Mouse (Mus musculus) forebrain, embryonic 10.5 days (tissue): ENCODE data around the gene Tmem184b. TPM values are rescaled to one million over a fixed set of nuclear protein-coding genes. Genes with fewer than 3 reads are reported as not detected.
A peak's percentile ranks its signal among the peaks of the same experiment; 100 is the strongest.

ENCODE experiments used
- DNase-seq: peaks from one replicate; pipeline ENCODE4 v3.0.0-alpha.2; 2017; ENCODE audit warnings: low spot score; ENCODE audit errors: extremely low spot score
- H3K27ac ChIP-seq: fragments of 300-500 bp; sonication (generic); 2 replicates; pipeline ENCODE4 v1.5.1; 2016; ENCODE audit warnings: mild to moderate bottlenecking
- H3K27me3 ChIP-seq: fragments of 300-500 bp; sonication (generic); 2 replicates; pipeline ENCODE4 v1.6.1; 2016; ENCODE audit warnings: mild to moderate bottlenecking; ENCODE audit not compliant: poor library complexity, severe bottlenecking
- H3K36me3 ChIP-seq: fragments of 300-500 bp; sonication (generic); replicated peaks from 2 replicates; pipeline ENCODE4 v1.6.1; 2016; ENCODE audit warnings: mild to moderate bottlenecking, moderate library complexity
- H3K4me1 ChIP-seq: fragments of 300-500 bp; sonication (generic); 2 replicates; pipeline ENCODE4 v1.6.1; 2016
- H3K4me3 ChIP-seq: fragments of 300-500 bp; sonication (generic); 2 replicates; pipeline ENCODE4 v1.5.1; 2016; ENCODE audit warnings: mild to moderate bottlenecking, moderate library complexity
- H3K9me3 ChIP-seq: fragments of 300-500 bp; sonication (generic); 2 replicates; pipeline ENCODE4 v1.6.1; 2016; ENCODE audit warnings: mild to moderate bottlenecking, moderate library complexity
- WGBS: fragments of 180-500 bp; shearing (Covaris S2); methylation state at CpG from one replicate; pipeline ENCODE4 v1.1.7; 2016; 5-methylcytosine and 5-hydroxymethylcytosine counted together
- polyA plus RNA-seq: library from polyadenylated mRNA; unstranded; fragments of >200 nt; fragmentation: Nextera tagmentation; extraction: Ambion mirVana; gene quantifications from 2 replicates; pipeline ENCODE4 v1.2.1, GENCODE M21; 2016

Tmem184b gene
- polyA plus RNA-seq, 1 experiment from 2014 or later: 50.0 TPM

- DNase-seq: no peak
- WGBS: 74% methylated on average over 4 of the region's 4 CpGs
- Histone ChIP-seq H3K4me1 (peaks cover 40% of the 10 kb centered on the region), H3K27me3 (no peaks in the 10 kb centered on the region), H3K4me3 (no peak overlapping the region), H3K27ac (no peak overlapping the region), H3K9me3 (no peaks in the 10 kb centered on the region), H3K36me3 (no peaks in the 10 kb centered on the region)
Measured at GRCm38 (mm10) chr15:79330521-79330920, 72.8 kb downstream of the Tmem184b start.

GRCm38 (mm10) chr15:79329979-79330363 is 73.4 kb downstream of the Tmem184b start:
- 85% methylated on average over 6 of the region's 6 CpGs for WGBS
- H3K9me3 ChIP-seq: no peaks in the 10 kb centered on the region
- H3K4me1 ChIP-seq: peaks cover 40% of the 10 kb centered on the region
- no peaks in the 10 kb centered on the region for H3K27me3 ChIP-seq
- no peak overlapping the region for H3K4me3 ChIP-seq
- H3K36me3 ChIP-seq: no peaks in the 10 kb centered on the region
- no peak for DNase-seq
- no peak overlapping the region for H3K27ac ChIP-seq

DNA sequence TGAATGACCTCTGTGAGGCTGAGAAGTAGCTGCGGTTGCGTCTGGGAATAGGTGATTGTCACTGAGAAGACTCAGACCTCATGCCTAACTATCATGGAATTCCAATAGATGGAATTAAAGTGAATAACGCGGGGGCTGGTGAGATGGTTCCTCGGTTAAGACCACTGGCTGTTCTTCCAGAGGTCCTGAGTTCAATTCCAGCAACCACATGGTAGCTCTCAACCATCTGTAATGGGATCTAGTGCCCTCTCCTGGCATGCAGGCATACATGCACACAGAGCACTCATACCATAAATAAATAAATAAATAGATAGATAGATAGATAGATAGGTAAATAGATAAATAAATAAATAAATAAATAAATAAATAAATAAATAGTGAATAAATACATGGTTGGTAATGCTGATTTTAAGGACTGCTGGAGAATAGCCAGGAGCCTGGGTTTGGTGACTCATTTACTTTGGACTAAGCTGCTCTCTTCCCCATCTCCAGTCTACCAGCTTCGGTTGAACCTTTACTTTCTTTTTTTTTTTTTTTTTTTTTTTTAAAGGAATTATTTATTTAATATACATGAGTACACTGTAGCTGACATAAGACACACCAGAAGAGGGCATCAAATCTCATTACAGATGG is 73.9 kb downstream of the Tmem184b start:
- no peak overlapping the region for H3K4me3 ChIP-seq
- peaks cover 41% of the 10 kb centered on the region for H3K4me1 ChIP-seq
- H3K27ac ChIP-seq: no peak overlapping the region
- WGBS: 95% methylated on average over 6 of the region's 6 CpGs
- no peaks in the 10 kb centered on the region for H3K36me3 ChIP-seq
- no peaks in the 10 kb centered on the region for H3K9me3 ChIP-seq
- H3K27me3 ChIP-seq: no peaks in the 10 kb centered on the region
- no peak for DNase-seq

DNA sequence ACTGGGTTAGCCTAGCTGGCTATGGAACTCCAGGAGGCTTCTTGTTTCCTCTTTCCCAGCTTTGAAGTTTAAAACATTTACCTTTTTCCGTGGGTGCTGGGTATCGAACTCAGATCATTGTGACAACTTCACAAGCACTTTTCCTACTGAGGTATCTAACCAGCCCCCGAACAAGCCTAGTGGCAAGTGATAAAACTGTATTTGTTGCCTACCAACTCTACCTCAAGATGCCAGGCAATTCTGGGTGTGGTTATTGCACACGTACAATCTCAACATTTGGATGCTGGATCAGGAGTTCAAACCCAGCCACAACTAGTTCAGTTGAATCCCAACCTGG is 74.5 kb downstream of the Tmem184b start:
- H3K27me3 ChIP-seq: no peaks in the 10 kb centered on the region
- no peaks in the 10 kb centered on the region for H3K36me3 ChIP-seq
- peaks cover 45% of the 10 kb centered on the region for H3K4me1 ChIP-seq
- WGBS: 94% methylated on average over 4 of the region's 4 CpGs
- 0 out of 2 replicates have a peak overlapping the region, but pooled peaks have one; percentile 94 for H3K27ac ChIP-seq
- no peak for DNase-seq
- no peaks in the 10 kb centered on the region for H3K9me3 ChIP-seq
- no peak overlapping the region for H3K4me3 ChIP-seq

- H3K36me3 ChIP-seq: no peaks in the 10 kb centered on the region
- peaks cover 51% of the 10 kb centered on the region for H3K4me1 ChIP-seq
- peak; percentile 100 for DNase-seq
- H3K9me3 ChIP-seq: no peaks in the 10 kb centered on the region
- peak within 1 kb of the TSS; percentile 94 for H3K27ac ChIP-seq
- 4% methylated on average over 46 of the region's 46 CpGs for WGBS
- H3K4me3 ChIP-seq: peak within 1 kb of the TSS; percentile 68
- no peaks in the 10 kb centered on the region for H3K27me3 ChIP-seq
Measured at GRCm38 (mm10) chr15:79328058-79328938, 75.1 kb downstream of the Tmem184b start, which contains the start of gene Pla2g6. Pla2g6 (minus strand) TSS chr15:79328390.

DNA sequence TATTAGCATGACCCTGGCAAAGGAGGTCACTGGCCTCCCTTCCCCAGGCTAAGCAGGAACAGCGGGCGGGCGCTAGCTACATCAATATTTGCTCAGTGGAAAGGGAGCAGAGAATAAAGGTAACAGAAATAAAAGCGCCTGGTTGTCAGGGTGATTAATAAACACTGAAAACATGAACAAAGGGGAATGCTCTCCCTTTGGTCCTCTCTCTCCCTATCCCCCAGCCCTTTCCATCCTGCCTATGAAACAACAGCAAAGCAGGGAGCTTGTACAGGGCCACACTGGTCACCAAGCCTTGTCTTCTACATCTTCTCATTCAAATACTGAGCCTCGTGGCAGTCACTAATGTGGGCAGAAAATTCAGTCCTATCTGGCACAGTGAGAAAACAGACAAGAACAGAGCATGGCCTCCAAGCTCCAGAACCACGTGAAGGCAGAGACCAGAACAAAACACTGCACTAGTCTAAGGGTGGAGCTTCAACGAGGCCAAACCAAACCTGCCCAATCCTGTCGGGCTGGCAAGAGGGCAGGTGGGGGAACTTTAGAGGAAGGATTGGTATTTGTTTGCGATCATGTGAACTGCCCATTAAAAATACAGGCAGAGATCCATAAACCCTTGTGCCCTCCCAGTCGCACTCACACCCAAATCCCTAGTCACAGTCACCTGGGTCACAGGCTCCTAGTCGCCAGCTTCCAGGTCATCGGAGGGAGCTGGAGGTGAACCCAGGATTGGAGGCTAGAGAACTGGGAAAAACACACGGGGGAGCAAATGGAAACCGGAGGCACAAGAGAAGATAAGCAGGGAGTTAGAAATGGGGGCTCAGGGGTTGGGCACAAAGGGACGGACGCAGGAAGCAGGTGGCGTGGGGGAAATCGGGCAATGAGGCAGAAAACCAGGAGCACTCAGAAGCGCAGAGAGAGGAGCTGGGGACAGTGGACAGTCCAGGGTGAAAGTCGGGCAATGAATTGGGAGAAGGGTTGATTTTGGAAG is 76.1 kb downstream of the Tmem184b start:
- WGBS: 15% methylated on average over 20 of the region's 20 CpGs

DNA sequence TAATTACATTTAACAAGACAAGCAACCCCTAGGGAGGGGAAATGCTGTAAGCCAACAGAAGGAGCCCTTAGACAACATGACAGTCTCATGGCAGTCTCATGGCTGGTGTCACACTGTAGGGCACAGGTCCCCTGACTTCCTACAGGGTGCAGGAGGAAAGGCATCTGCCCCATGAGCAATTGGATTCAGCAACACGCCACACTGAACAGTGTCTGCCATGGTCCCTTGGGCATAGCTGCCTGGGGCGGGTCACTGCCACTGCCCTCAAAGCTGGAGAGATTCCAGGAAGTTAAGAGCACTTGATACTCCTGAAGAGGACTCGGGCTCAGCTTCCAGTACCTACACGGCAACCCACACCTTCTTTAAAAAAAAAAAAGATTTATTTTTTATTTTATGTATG is 77.1 kb downstream of the Tmem184b start:
- Histone ChIP-seq H3K4me3 (peak overlapping the region; percentile 16; the same call in 1 of the 2 replicates), H3K27me3 (no peaks in the 10 kb centered on the region), H3K36me3 (no peaks in the 10 kb centered on the region), H3K9me3 (no peaks in the 10 kb centered on the region), H3K4me1 (peaks cover 59% of the 10 kb centered on the region), H3K27ac (peak overlapping the region; percentile 94; the same call in 1 of the 2 replicates)
- DNase-seq: no peak
- WGBS: 92% methylated on average over 4 of the region's 4 CpGs

More for the DNA sequence above, 76.1 kb downstream of the Tmem184b start:
- Histone ChIP-seq H3K36me3 (no peaks in the 10 kb centered on the region), H3K27ac (peak overlapping the region; percentile 94), H3K4me3 (peak overlapping the region; percentile 68), H3K9me3 (no peaks in the 10 kb centered on the region), H3K27me3 (no peaks in the 10 kb centered on the region), H3K4me1 (peaks cover 59% of the 10 kb centered on the region)
- DNase-seq: peak; percentile 65

- H3K27ac ChIP-seq: peak overlapping the region; percentile 94; the same call in 1 of the 2 replicates
- H3K4me1 ChIP-seq: peaks cover 59% of the 10 kb centered on the region
- no peak overlapping the region for H3K4me3 ChIP-seq
- 86% methylated on average over 3 of the region's 3 CpGs for WGBS
- no peaks in the 10 kb centered on the region for H3K27me3 ChIP-seq
- no peaks in the 10 kb centered on the region for H3K9me3 ChIP-seq
- no peaks in the 10 kb centered on the region for H3K36me3 ChIP-seq
- no peak for DNase-seq
Measured at GRCm38 (mm10) chr15:79325742-79326141, 77.6 kb downstream of the Tmem184b start.

- Histone ChIP-seq H3K36me3 (no peaks in the 10 kb centered on the region), H3K27ac (0 out of 2 replicates have a peak overlapping the region, but pooled peaks have one; percentile 22), H3K4me1 (peaks cover 59% of the 10 kb centered on the region), H3K4me3 (no peak overlapping the region), H3K9me3 (no peaks in the 10 kb centered on the region), H3K27me3 (no peaks in the 10 kb centered on the region)
- 93% methylated on average over 3 of the region's 3 CpGs for WGBS
- no peak for DNase-seq
Measured at GRCm38 (mm10) chr15:79324373-79324772, 79.0 kb downstream of the Tmem184b start.

DNA sequence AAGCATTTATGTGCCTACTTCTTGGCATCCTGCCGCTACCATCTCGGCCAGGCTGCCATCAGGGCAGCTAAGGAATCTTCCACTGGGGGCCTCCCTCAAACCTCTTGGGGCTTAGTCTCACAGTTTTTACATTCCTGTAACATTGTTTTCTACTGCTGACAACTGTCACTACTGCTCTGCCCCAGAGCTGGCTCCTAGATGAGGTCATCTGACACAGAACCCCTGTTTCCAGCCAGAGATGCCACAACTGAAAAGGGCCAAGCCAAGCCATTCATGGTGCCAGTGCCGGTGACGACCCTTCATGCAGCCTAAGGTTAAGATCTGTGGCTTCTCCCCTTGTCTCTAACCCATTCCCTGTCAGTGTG is 79.6 kb downstream of the Tmem184b start:
- H3K27me3 ChIP-seq: no peaks in the 10 kb centered on the region
- DNase-seq: no peak
- WGBS: 91% methylated on average over 4 of the region's 4 CpGs
- peak overlapping the region; percentile 22; the same call in 1 of the 2 replicates for H3K27ac ChIP-seq
- H3K4me1 ChIP-seq: peaks cover 57% of the 10 kb centered on the region
- no peak overlapping the region for H3K4me3 ChIP-seq
- no peaks in the 10 kb centered on the region for H3K9me3 ChIP-seq
- H3K36me3 ChIP-seq: no peaks in the 10 kb centered on the region

DNA sequence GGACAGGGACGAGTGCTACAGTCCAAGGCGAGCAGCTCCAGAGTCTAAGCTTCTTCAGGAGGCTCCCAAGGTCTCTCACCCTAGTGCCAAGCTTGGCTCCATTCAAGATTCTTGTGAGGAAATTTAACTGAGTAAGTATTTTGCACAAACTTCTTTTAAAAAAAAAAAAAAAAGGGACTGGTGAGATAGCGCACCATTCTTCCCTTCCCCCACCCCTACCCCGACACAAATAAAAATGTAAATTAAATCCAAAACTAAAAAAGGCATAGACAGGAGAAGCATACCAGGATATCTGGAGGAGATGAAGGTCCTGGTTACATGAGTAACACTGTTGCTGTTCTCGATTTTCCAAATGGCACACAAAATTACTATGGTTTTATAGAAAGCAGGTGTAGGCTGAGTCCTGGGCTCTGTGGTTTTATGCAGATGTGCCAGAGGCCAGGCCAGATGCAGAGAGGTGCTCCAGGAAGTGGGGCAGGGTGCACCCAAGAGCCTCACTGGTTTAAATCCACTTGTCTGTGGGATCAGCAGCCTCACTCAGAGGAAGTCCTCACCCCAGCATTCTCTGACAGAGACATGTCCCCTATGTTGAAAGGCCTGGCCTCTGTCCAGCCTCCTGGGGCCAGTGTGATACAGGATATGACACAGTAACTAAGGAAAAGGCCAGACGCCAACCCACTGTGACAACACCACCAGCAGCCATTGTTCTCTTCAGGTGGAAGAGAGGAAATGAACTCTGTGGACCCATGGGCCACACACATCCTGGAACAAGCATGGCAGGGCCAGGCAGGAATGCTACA is 80.2 kb downstream of the Tmem184b start:
- Histone ChIP-seq H3K9me3 (no peaks in the 10 kb centered on the region), H3K4me3 (no peak overlapping the region), H3K36me3 (no peaks in the 10 kb centered on the region), H3K4me1 (peaks cover 51% of the 10 kb centered on the region), H3K27me3 (no peaks in the 10 kb centered on the region), H3K27ac (peak overlapping the region; percentile 35; the same call in 1 of the 2 replicates)
- no peak for DNase-seq
- 85% methylated on average over 6 of the region's 6 CpGs for WGBS
